Mouse (Mus musculus) liver, embryonic 14.5 days (tissue): ENCODE measurements at regions not wholly inside any gene's neighbourhood (a gene's known extent, or its start where the extent isn't known, plus 50 kb on each side); places are given as distances from the start of the nearest gene placed in this dataset.

Source experiments
- ATAC-seq: fragments of 200-750 bp; cut with Nextera tagmentation; 2 replicates; pipeline ENCODE4 v1.8.0; 2017; ENCODE audit warnings: moderate number of reproducible peaks, mild to moderate bottlenecking, moderate library complexity; ENCODE audit not compliant: insufficient read depth
- DNase-seq, 3 experiments: peaks; one replicate each; pipeline ENCODE4 v3.0.0-alpha.2; 2012 to 2013; ENCODE audit warnings: low read depth in 3 of 3, low spot score in 3 of 3
- H3K27ac ChIP-seq: fragments of 300-500 bp; sonication (generic); 2 replicates; pipeline ENCODE4 v1.5.1; 2014; ENCODE audit warnings: moderate library complexity, mild to moderate bottlenecking, control low read depth, inconsistent platforms
- H3K27me3 ChIP-seq: fragments of 300-500 bp; sonication (generic); 2 replicates; pipeline ENCODE4 v1.6.1; 2014; ENCODE audit warnings: mild to moderate bottlenecking, low read length, moderate library complexity; ENCODE audit not compliant: control insufficient read depth, insufficient read depth
- H3K36me3 ChIP-seq: fragments of 300-500 bp; sonication (generic); replicated peaks from 2 replicates; pipeline ENCODE4 v1.6.1; 2014; ENCODE audit warnings: low read depth; ENCODE audit not compliant: control insufficient read depth, insufficient read depth
- H3K4me1 ChIP-seq, 2 experiments: fragments of 200-500 bp in 1 of 2; fragments of 300-500 bp in 1 of 2; sonication (generic) in 1 of 2; replicated peaks; 2 replicates each; pipeline ENCODE4 v1.6.1; 2012 to 2014; ENCODE audit warnings: antibody characterized with exemption in 1 of 2, inconsistent platforms in 1 of 2, low read length in 1 of 2; ENCODE audit not compliant: control insufficient read depth in 2 of 2, insufficient read depth in 2 of 2
- H3K4me2 ChIP-seq: fragments of 300-500 bp; sonication (generic); 2 replicates; pipeline ENCODE4 v1.6.1; 2014; ENCODE audit warnings: low read depth, mild to moderate bottlenecking, control low read depth, moderate library complexity
- H3K4me3 ChIP-seq, 2 experiments: fragments of 200-500 bp in 1 of 2; fragments of 300-500 bp in 1 of 2; sonication (generic) in 1 of 2; 2 replicates each; pipeline ENCODE4 v1.5.1; 2012 to 2014; ENCODE audit warnings: low read depth in 2 of 2, low read length in 2 of 2, mild to moderate bottlenecking in 2 of 2, control low read depth in 1 of 2, inconsistent platforms in 1 of 2, moderate library complexity in 1 of 2; ENCODE audit not compliant: insufficient read depth in 1 of 2
- H3K9ac ChIP-seq: fragments of 300-500 bp; sonication (generic); replicated peaks from 2 replicates; pipeline ENCODE4 v1.6.1; 2014; ENCODE audit warnings: mild to moderate bottlenecking, control low read depth, moderate library complexity
- H3K9me3 ChIP-seq: fragments of 300-500 bp; sonication (generic); 2 replicates; pipeline ENCODE4 v1.6.1; 2016; ENCODE audit warnings: low read length, mixed read lengths; ENCODE audit not compliant: control insufficient read depth
- CTCF ChIP-seq: IDR thresholded peaks from 2 replicates; pipeline ENCODE4 v1.5.1; 2016; ENCODE audit warnings: antibody characterized with exemption, low read depth, control low read depth
- EP300 ChIP-seq: IDR thresholded peaks from 2 replicates; pipeline ENCODE4 v1.6.1; 2016; ENCODE audit warnings: antibody characterized with exemption, low read depth
- WGBS: fragments of 180-500 bp; shearing (Covaris S2); extraction: QIAGEN DNeasy Blood & Tissue Kit; methylation state at CpG from one replicate; pipeline ENCODE4 v1.1.7; 2014; ENCODE audit not compliant: insufficient replicate concordance; 5-methylcytosine and 5-hydroxymethylcytosine counted together

DNA sequence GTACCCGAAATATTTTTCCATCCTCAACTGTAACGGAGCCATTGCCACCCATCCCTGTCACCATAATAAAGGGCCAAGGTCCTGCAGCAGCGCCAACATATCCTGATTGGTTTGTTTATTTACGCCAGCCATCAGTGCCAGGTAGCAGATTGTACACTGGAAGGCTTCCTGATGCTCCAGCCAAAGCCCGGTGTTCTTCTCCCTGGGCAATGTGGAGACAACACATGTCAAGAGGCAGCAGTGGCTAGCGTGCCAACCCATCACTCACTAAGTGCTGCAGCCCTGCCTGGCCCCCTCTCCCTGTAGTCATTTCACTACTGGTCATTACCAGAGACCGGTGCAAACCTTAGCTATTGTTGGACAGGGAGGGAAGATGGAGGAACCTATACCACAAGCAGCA is 393.8 kb upstream of the Hnrnpa3 start:
- no peak overlapping the region for H3K4me2 ChIP-seq
- H3K27ac ChIP-seq = no peak overlapping the region
- no peaks in the 10 kb centered on the region for H3K27me3 ChIP-seq
- TF ChIP-seq CTCF (no peak), EP300 (no peak)
- H3K9ac ChIP-seq = no peak overlapping the region
- 62% methylated on average over 7 of the region's 7 CpGs for WGBS
- H3K9me3 ChIP-seq = no peaks in the 10 kb centered on the region
- DNase-seq = no peak
- H3K36me3 ChIP-seq = no peaks in the 10 kb centered on the region
- no peaks in the 10 kb centered on the region for H3K4me1 ChIP-seq
- no peak for ATAC-seq
- no peak overlapping the region for H3K4me3 ChIP-seq

DNA sequence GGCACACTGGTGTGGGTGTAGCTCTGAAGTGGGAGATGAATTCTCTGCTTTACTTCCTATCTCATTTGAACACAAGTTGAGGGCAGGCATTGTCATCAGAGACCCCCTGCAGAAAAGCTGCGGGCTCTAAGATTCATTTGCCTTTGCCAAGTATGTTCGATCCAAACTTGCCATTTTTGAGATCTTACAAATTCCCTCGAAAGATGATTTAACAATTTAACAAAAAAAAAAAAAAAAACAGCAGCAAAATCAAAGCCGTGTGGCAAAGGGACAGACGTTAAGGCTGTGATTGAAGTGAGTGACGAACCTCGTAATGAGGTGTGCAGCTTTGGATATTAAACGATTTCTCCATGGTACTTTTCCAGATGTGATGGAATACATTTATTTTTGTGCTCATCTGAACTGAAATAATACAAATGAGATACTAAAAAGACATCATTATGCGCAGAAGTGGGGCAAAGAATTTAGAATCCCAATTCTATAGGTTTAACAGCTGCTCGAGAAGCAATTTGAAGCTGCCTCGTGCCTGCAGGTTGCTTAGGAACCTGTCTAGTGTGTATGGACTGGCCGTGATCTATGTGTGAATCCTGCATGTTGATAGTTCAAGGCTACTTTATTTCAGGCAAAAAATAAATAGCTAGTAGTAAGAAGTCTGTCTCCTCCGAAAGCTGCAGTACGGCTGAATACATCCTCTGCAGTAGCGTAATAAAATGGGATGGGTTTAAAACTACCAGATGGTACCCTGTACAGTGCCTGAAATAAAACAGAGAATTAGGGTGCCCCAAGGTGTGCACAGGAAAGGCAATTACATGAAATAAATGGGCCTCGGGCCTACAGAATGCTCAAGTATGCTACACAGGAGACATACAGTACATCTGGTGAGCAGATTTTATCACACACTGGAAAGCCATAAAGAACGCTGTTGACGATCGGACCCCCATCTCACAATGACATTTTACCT is 393.0 kb upstream of the Hnrnpa3 start:
- H3K4me1 ChIP-seq = no peaks in the 10 kb centered on the region
- no peaks in the 10 kb centered on the region for H3K36me3 ChIP-seq
- DNase-seq = no peak
- 68% methylated on average over 19 of the region's 19 CpGs for WGBS
- no peaks in the 10 kb centered on the region for H3K9me3 ChIP-seq
- ATAC-seq = no peak
- H3K27me3 ChIP-seq = no peaks in the 10 kb centered on the region
- H3K4me3 ChIP-seq = no peak overlapping the region
- H3K4me2 ChIP-seq = no peak overlapping the region
- no peak overlapping the region for H3K9ac ChIP-seq
- no peak for TF ChIP-seq EP300
- TF ChIP-seq CTCF = no peak
- H3K27ac ChIP-seq = no peak overlapping the region

DNA sequence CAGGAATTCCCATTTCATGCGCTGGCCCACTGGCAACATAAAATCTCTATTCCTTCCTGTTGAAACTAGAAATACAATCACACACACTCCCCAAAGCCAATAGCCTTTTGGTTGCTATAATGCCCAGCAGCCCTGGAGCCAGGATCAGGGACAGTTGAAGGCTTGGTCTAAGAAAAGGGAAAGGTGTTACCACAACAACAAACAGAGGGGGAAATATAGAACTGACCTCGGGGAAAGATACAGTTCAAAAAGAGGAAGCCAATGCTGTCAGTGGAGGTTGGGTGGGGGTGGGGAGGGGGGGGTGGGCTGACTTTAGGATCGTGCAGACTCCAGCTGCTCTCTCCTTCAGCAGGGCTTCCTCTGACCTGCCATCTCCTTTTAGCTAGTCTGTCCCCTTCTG is 391.1 kb upstream of the Hnrnpa3 start:
- no peak overlapping the region for H3K27ac ChIP-seq
- no peaks in the 10 kb centered on the region for H3K27me3 ChIP-seq
- 29% methylated on average over 3 of the region's 3 CpGs for whole genome bisulfite sequencing
- no peak overlapping the region for H3K4me2 ChIP-seq
- H3K9ac ChIP-seq = no peak overlapping the region
- H3K4me3 ChIP-seq = no peak overlapping the region
- ATAC-seq (no peak), DNase-seq (no peak)
- H3K36me3 ChIP-seq = no peaks in the 10 kb centered on the region
- TF ChIP-seq CTCF (no peak), EP300 (no peak)
- H3K4me1 ChIP-seq = no peaks in the 10 kb centered on the region
- H3K9me3 ChIP-seq = no peaks in the 10 kb centered on the region

DNA sequence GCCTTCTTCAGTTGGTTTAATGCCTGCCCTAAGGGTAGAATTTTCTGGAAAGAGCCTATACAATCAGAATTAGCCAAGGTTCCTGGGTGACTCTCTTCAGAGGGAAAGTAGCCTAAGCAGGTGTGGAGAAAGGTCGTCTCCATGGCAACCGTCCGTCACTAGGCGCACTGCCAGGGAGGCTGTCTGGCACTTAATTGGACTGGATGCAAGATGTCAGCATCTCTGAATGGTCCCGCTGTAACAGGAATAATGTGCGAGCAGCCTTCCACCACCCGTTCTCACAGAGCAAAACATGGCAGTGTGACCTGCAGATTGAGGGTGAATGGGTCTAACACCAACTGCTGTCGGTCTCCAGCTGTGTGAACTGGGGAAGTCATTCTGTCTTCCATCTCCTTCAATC is 389.6 kb upstream of the Hnrnpa3 start:
- TF ChIP-seq EP300 (no peak), CTCF (no peak)
- no peak overlapping the region for H3K4me2 ChIP-seq
- H3K9ac ChIP-seq = no peak overlapping the region
- no peaks in the 10 kb centered on the region for H3K9me3 ChIP-seq
- H3K27me3 ChIP-seq = no peaks in the 10 kb centered on the region
- 70% methylated on average over 8 of the region's 8 CpGs for WGBS
- DNase-seq (no peak), ATAC-seq (no peak)
- no peak overlapping the region for H3K4me3 ChIP-seq
- H3K36me3 ChIP-seq = no peaks in the 10 kb centered on the region
- H3K4me1 ChIP-seq = no peaks in the 10 kb centered on the region
- no peak overlapping the region for H3K27ac ChIP-seq

DNA sequence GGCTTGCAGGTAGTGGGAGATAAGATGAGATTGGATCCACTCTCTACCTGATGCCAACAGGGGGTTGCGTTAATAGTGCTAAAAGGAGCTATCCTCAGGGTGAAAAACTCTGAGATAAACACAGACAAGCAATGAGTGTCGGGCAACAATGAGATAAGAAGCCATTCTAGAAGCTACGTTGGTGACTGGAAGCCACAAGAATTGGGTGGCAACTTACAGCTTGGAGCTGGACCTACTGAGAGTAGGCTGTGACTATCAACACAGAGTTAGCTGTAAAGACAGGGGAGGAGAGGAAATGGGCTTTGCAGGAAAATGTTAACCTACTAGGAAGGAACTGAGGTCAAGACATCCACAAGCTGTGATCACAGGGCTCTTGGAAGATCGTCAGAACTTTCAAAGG is 388.9 kb upstream of the Hnrnpa3 start:
- Histone ChIP-seq H3K9me3 (no peaks in the 10 kb centered on the region), H3K4me2 (no peak overlapping the region), H3K9ac (no peak overlapping the region), H3K27me3 (no peaks in the 10 kb centered on the region), H3K27ac (no peak overlapping the region), H3K4me3 (no peak overlapping the region), H3K36me3 (no peaks in the 10 kb centered on the region), H3K4me1 (no peaks in the 10 kb centered on the region)
- 6% methylated on average over 4 of the region's 4 CpGs for WGBS
- no peak for TF ChIP-seq CTCF
- TF ChIP-seq EP300 = no peak
- no peak for DNase-seq
- no peak for ATAC-seq
